Mouse (Mus musculus) midbrain, postnatal 0 days (tissue): ENCODE results near the gene Tnfrsf22. TPM values are rescaled to one million over a fixed set of nuclear protein-coding genes. Genes with fewer than 3 reads are reported as not detected.
"Not testable (repeated sequence)": the region's sequence is repeated elsewhere in the genome, so short reads cannot be mapped to it uniquely, and the experiment has no call there.

Experiments
- ATAC-seq: fragments of 200-750 bp; cut with Nextera tagmentation; 2 replicates; pipeline ENCODE4 v1.8.0; 2017; ENCODE audit warnings: moderate number of reproducible peaks, mild to moderate bottlenecking, moderate TSS enrichment, moderate library complexity; ENCODE audit not compliant: low FRiP score
- DNase-seq: peaks from one replicate; pipeline ENCODE4 v3.0.0-alpha.2; 2015; ENCODE audit warnings: low spot score
- H3K27ac ChIP-seq: fragments of 300-500 bp; sonication (generic); 2 replicates; pipeline ENCODE4 v1.5.1; 2014; ENCODE audit warnings: low read depth, mild to moderate bottlenecking, low read length, mixed read lengths
- H3K27me3 ChIP-seq: fragments of 300-500 bp; sonication (generic); 2 replicates; pipeline ENCODE4 v1.6.1; 2014; ENCODE audit warnings: low read length, control low read depth, mixed read lengths; ENCODE audit not compliant: insufficient read depth
- H3K36me3 ChIP-seq: fragments of 300-500 bp; sonication (generic); 2 replicates; pipeline ENCODE4 v1.6.1; 2014; ENCODE audit warnings: low read length, control low read depth, mixed read lengths; ENCODE audit not compliant: insufficient read depth
- H3K4me1 ChIP-seq: fragments of 300-500 bp; sonication (generic); 2 replicates; pipeline ENCODE4 v1.6.1; 2014; ENCODE audit warnings: mild to moderate bottlenecking, control low read depth, antibody characterized with exemption, low read length, mixed read lengths; ENCODE audit not compliant: insufficient read depth
- H3K4me2 ChIP-seq: fragments of 300-500 bp; sonication (generic); 2 replicates; pipeline ENCODE4 v1.6.1; 2014; ENCODE audit warnings: low read depth, mild to moderate bottlenecking, low read length, mixed read lengths; ENCODE audit not compliant: poor library complexity, severe bottlenecking
- H3K4me3 ChIP-seq: fragments of 300-500 bp; sonication (generic); 2 replicates; pipeline ENCODE4 v1.5.1; 2014; ENCODE audit warnings: low read depth, mild to moderate bottlenecking, low read length, moderate library complexity
- H3K9ac ChIP-seq: fragments of 300-500 bp; sonication (generic); replicated peaks from 2 replicates; pipeline ENCODE4 v1.6.1; 2014; ENCODE audit warnings: mild to moderate bottlenecking, low read length, moderate library complexity, mixed read lengths; ENCODE audit not compliant: poor library complexity, severe bottlenecking
- H3K9me3 ChIP-seq: fragments of 300-500 bp; sonication (generic); 2 replicates; pipeline ENCODE4 v1.6.1; 2016; ENCODE audit warnings: low read length, control low read depth
- CTCF ChIP-seq: IDR thresholded peaks from 2 replicates; pipeline ENCODE4 v1.5.1; 2016; ENCODE audit warnings: antibody characterized with exemption, mild to moderate bottlenecking
- WGBS: fragments of 180-500 bp; shearing (Covaris S2); extraction: QIAGEN DNeasy Blood & Tissue Kit; methylation state at CpG from one replicate; pipeline ENCODE4 v1.1.7; 2014; 5-methylcytosine and 5-hydroxymethylcytosine counted together
- polyA plus RNA-seq: library from polyadenylated mRNA; unstranded; fragments of >200 nt; fragmentation: Nextera tagmentation; extraction: Ambion mirVana; gene quantifications from 2 replicates; pipeline ENCODE4 v1.2.1, GENCODE M21; 2015
- total RNA-seq: library from RNA; depleted of rRNA; stranded (reverse); fragments of >200 nt; gene quantifications from 2 replicates; pipeline ENCODE4 v1.2.3, GENCODE M21; 2014

The Tnfrsf22 gene
- total and polyA plus RNA-seq, 2 experiments from 2014 or later: 2.6 to 6.7 TPM

DNA sequence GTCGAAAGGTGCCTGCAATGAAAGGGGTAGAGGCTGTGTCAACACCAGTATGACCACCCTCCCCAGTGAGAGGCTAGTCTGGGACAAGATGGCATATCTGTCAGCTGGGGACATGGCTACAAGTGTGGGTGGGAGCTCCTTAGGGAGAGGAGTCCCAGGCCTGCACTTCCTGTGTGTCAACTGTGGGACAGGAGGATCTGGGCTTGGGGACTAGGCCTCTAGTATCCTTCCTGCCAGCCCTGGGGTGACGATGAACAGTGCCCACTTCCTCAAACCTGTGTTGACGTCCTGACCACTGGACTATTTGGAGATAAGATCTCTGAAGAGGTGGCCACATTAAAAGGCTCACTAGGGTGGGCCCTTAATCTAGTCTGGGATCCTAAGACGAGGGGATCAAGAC lies 40.5 kb upstream of the Tnfrsf22 start:
- H3K4me1 ChIP-seq: no peaks in the 10 kb centered on the region
- H3K9ac ChIP-seq: no peak overlapping the region
- H3K4me3 ChIP-seq: no peak overlapping the region
- no peaks in the 10 kb centered on the region for H3K27me3 ChIP-seq
- WGBS: 81% methylated on average over 4 of the region's 4 CpGs
- no peaks in the 10 kb centered on the region for H3K9me3 ChIP-seq
- DNase-seq (no peak), ATAC-seq (no peak)
- TF ChIP-seq CTCF: no peak
- H3K4me2 ChIP-seq: no peak overlapping the region
- H3K27ac ChIP-seq: no peak overlapping the region
- H3K36me3 ChIP-seq: peaks cover 63% of the 10 kb centered on the region

DNA sequence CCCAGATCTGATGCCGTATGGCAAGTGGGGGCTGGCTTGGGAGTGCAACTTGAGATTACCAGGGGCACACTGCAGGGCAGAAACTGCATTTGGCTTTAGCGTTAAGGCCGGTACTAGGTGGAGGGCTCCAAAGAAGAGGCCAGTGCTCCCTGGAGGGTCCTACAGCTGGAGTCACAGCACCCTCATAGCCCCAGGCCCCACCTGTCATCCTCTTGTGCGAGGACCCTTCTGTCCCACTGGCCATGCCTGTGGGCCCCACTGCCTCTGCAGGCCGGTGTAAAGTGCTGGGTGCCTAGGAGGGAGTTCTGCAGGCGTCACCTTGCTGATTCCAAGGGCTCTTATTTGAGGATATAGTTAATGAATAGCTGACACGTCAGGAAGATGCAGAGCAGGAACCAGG lies 40.0 kb upstream of the Tnfrsf22 start:
- Histone ChIP-seq H3K4me3 (no peak overlapping the region), H3K27me3 (no peaks in the 10 kb centered on the region), H3K27ac (no peak overlapping the region), H3K9me3 (no peaks in the 10 kb centered on the region), H3K36me3 (peaks cover 59% of the 10 kb centered on the region), H3K9ac (no peak overlapping the region), H3K4me2 (no peak overlapping the region), H3K4me1 (no peaks in the 10 kb centered on the region)
- ATAC-seq: no peak
- TF ChIP-seq CTCF: no peak
- 79% methylated on average over 7 of the region's 7 CpGs for WGBS
- DNase-seq: no peak

- WGBS: 87% methylated on average over 3 of the region's 3 CpGs
- not testable (repeated sequence) for ATAC-seq, H3K27ac ChIP-seq, H3K27me3 ChIP-seq, H3K4me1 ChIP-seq, H3K9me3 ChIP-seq, H3K4me3 ChIP-seq, H3K4me2 ChIP-seq, H3K9ac ChIP-seq, DNase-seq
- H3K36me3 ChIP-seq: peaks cover 31% of the 10 kb centered on the region
Observed at GRCm38 (mm10) chr7:143686676-143687075, 37.2 kb upstream of the Tnfrsf22 start.

DNA sequence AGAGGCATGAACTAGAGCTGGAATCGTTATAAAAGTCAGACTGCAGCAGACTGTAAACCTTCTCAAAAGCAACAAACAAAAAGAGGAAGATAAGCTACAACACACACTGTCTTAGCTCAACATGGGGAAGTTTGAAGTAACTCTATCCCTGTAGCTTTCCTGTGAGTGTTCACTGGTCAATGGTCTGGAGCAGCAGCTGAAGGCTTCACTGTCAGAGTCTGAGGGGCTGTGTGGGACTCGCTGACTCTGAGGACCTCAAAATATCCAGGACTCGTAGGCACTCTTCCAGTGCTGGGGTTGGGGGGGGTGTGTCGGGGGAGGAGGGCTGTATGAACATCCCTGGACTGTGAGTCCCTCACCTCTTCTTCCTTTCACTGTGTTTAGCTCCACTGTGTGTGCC lies 36.7 kb upstream of the Tnfrsf22 start:
- H3K4me2 ChIP-seq, H3K27ac ChIP-seq, H3K27me3 ChIP-seq, H3K4me3 ChIP-seq, H3K4me1 ChIP-seq, H3K9me3 ChIP-seq, DNase-seq, H3K9ac ChIP-seq, ATAC-seq: not testable (repeated sequence)
- H3K36me3 ChIP-seq: peaks cover 27% of the 10 kb centered on the region
- WGBS: 64% methylated on average over 4 of the region's 4 CpGs

GRCm38 (mm10) chr7:143685359-143686067 lies 36.1 kb upstream of the Tnfrsf22 start, which contains the start of gene Tnfrsf23:
TSS of gene Tnfrsf23 (minus strand) at chr7:143685872.
- 3% methylated on average over 35 of the region's 35 CpGs for WGBS
- Histone ChIP-seq H3K9me3 (no peaks in the 10 kb centered on the region), H3K36me3 (peaks cover 20% of the 10 kb centered on the region), H3K4me3 (peak within 1 kb of the TSS; percentile 28), H3K9ac (no peak within 1 kb of the TSS), H3K4me1 (no peaks in the 10 kb centered on the region), H3K27me3 (no peaks in the 10 kb centered on the region), H3K27ac (no peak within 1 kb of the TSS), H3K4me2 (peak within 1 kb of the TSS; percentile 64)
- DNase-seq (peak; percentile 75), ATAC-seq (peak; percentile 83; the same call in 1 of the 2 replicates)
- no peak for TF ChIP-seq CTCF

- not testable (repeated sequence) for H3K27ac ChIP-seq, H3K4me2 ChIP-seq, H3K27me3 ChIP-seq, ATAC-seq, H3K9me3 ChIP-seq, H3K4me3 ChIP-seq, H3K9ac ChIP-seq, DNase-seq, H3K4me1 ChIP-seq
- peaks cover 15% of the 10 kb centered on the region for H3K36me3 ChIP-seq
- WGBS: 76% methylated on average over 1 of the region's 2 CpGs
Observed at GRCm38 (mm10) chr7:143684569-143684968, 35.1 kb upstream of the Tnfrsf22 start.
